Mouse (Mus musculus): ENCODE data around the gene Ier3. TPM values are rescaled to one million over a fixed set of nuclear protein-coding genes. Genes with fewer than 3 reads are reported as not detected.

Ier3 gene
- polyA plus RNA-seq, 1 experiment from 2014 or later, result 5.1 TPM

GRCm38 (mm10) chr17:35870884-35871696 lies 49.6 kb downstream of the Ier3 start:
- Histone ChIP-seq H3K4me1 (replicated peaks; ENCODE audit: control insufficient read depth, insufficient read depth, low read length) (peaks cover 44% of the 10 kb centered on the region), H3K36me3 (ENCODE audit: control insufficient read depth, insufficient read depth, low read length) (peaks cover 28% of the 10 kb centered on the region), H3K9ac (ENCODE audit: low read length) (no peak overlapping the region), H3K4me3 (ENCODE audit: low read depth, low read length) (peak overlapping the region; percentile 68), H3K9me3 (ENCODE audit: control insufficient read depth, low read length) (0 out of 2 replicates have a peak, but pooled peaks cover 5% of the 10 kb centered on the region), H3K27ac (ENCODE audit: low read depth) (peak overlapping the region; percentile 77), H3K4me2 (ENCODE audit: low read length) (peak overlapping the region; percentile 92), H3K27me3 (replicated peaks; ENCODE audit: control insufficient read depth, insufficient read depth, low read length) (no peaks in the 10 kb centered on the region)
- DNase-seq (ENCODE audit: low spot score) (no peak), ATAC-seq (replicated peaks; ENCODE audit: low FRiP score, low TSS enrichment, low read depth) (no peak)
- WGBS, result 72% methylated on average over 8 of the region's 8 CpGs

Small RNA genes within 50 kb of the gene (microRNA-seq; reads per million reads assigned to microRNA genes)
- gene Gm28033, result 0.59 reads per million

Other genes with a start within 250 kb of the Ier3 start
- 3.3 and 3.6 TPM in 2 replicates for gene Sfta2, start 220.1 kb upstream of the Ier3 start, polyA plus RNA-seq (2014; fragmentation: Nextera tagmentation; extraction: Ambion mirVana)
- gene Gm9573, start 195.0 kb upstream of the Ier3 start, polyA plus RNA-seq (2014; fragmentation: Nextera tagmentation; extraction: Ambion mirVana), result not detected in 2 replicates
- 0.39 and 0.77 TPM in 2 replicates for gene Mucl3, start 178.0 kb upstream of the Ier3 start, polyA plus RNA-seq (2014; fragmentation: Nextera tagmentation; extraction: Ambion mirVana)
- 16.0 and 18.1 TPM in 2 replicates for gene Vars2, start 154.1 kb upstream of the Ier3 start, polyA plus RNA-seq (2014; fragmentation: Nextera tagmentation; extraction: Ambion mirVana)
- gene Gtf2h4, start 147.9 kb upstream of the Ier3 start, polyA plus RNA-seq (2014; fragmentation: Nextera tagmentation; extraction: Ambion mirVana), result 47.2 and 49.9 TPM in 2 replicates
- gene Ddr1, start 117.1 kb upstream of the Ier3 start, polyA plus RNA-seq (2014; fragmentation: Nextera tagmentation; extraction: Ambion mirVana), result 44.6 and 45.1 TPM in 2 replicates
- gene Flot1, start 1.5 kb downstream of the Ier3 start, polyA plus RNA-seq (2014; fragmentation: Nextera tagmentation; extraction: Ambion mirVana), result 42.5 and 48.5 TPM in 2 replicates
- gene Tubb5, start 16.6 kb downstream of the Ier3 start, polyA plus RNA-seq (2014; fragmentation: Nextera tagmentation; extraction: Ambion mirVana), result 923 and 1,006 TPM in 2 replicates
- gene Mdc1, start 19.8 kb downstream of the Ier3 start, polyA plus RNA-seq (2014; fragmentation: Nextera tagmentation; extraction: Ambion mirVana), result 16.6 and 17.8 TPM in 2 replicates
- 62.6 and 69.3 TPM in 2 replicates for gene Nrm, start 39.6 kb downstream of the Ier3 start, polyA plus RNA-seq (2014; fragmentation: Nextera tagmentation; extraction: Ambion mirVana)
- 21.2 and 23.2 TPM in 2 replicates for gene Ppp1r18, start 43.9 kb downstream of the Ier3 start, polyA plus RNA-seq (2014; fragmentation: Nextera tagmentation; extraction: Ambion mirVana)
- gene Dhx16, start 58.1 kb downstream of the Ier3 start, polyA plus RNA-seq (2014; fragmentation: Nextera tagmentation; extraction: Ambion mirVana), result 37.2 and 46.1 TPM in 2 replicates
- 26.7 and 30.6 TPM in 2 replicates for gene 2310061I04Rik, start 75.7 kb downstream of the Ier3 start, polyA plus RNA-seq (2014; fragmentation: Nextera tagmentation; extraction: Ambion mirVana)
- gene Atat1, start 88.4 kb downstream of the Ier3 start, polyA plus RNA-seq (2014; fragmentation: Nextera tagmentation; extraction: Ambion mirVana), result 68.5 and 76.3 TPM in 2 replicates
- 119 and 128 TPM in 2 replicates for gene Mrps18b, start 94.7 kb downstream of the Ier3 start, polyA plus RNA-seq (2014; fragmentation: Nextera tagmentation; extraction: Ambion mirVana)
- gene Ppp1r10, start 94.8 kb downstream of the Ier3 start, polyA plus RNA-seq (2014; fragmentation: Nextera tagmentation; extraction: Ambion mirVana), result 33.8 and 34.0 TPM in 2 replicates
- 88.4 and 89.1 TPM in 2 replicates for gene Abcf1, start 148.1 kb downstream of the Ier3 start, polyA plus RNA-seq (2014; fragmentation: Nextera tagmentation; extraction: Ambion mirVana)
- 37.8 and 38.3 TPM in 2 replicates for gene Gnl1, start 158.2 kb downstream of the Ier3 start, polyA plus RNA-seq (2014; fragmentation: Nextera tagmentation; extraction: Ambion mirVana)
- gene Prr3, start 158.6 kb downstream of the Ier3 start, polyA plus RNA-seq (2014; fragmentation: Nextera tagmentation; extraction: Ambion mirVana), result 25.3 and 26.1 TPM in 2 replicates
- gene H2-T24, start 198.9 kb downstream of the Ier3 start, polyA plus RNA-seq (2014; fragmentation: Nextera tagmentation; extraction: Ambion mirVana), result 2.0 and 3.4 TPM in 2 replicates
- gene H2-T23, start 211.2 kb downstream of the Ier3 start, polyA plus RNA-seq (2014; fragmentation: Nextera tagmentation; extraction: Ambion mirVana), result 4.9 and 5.7 TPM in 2 replicates
- 15.0 and 17.8 TPM in 2 replicates for gene H2-T22, start 221.1 kb downstream of the Ier3 start, polyA plus RNA-seq (2014; fragmentation: Nextera tagmentation; extraction: Ambion mirVana)
- gene Gm6034, start 221.3 kb downstream of the Ier3 start, polyA plus RNA-seq (2014; fragmentation: Nextera tagmentation; extraction: Ambion mirVana), result not detected in 2 replicates
- not detected in 2 replicates for gene Gm11127, start 236.7 kb downstream of the Ier3 start, polyA plus RNA-seq (2014; fragmentation: Nextera tagmentation; extraction: Ambion mirVana)